Mouse (Mus musculus) hindbrain, embryonic 16.5 days (tissue): ENCODE measurements around the gene Dmrt1. TPM values are rescaled to one million over a fixed set of nuclear protein-coding genes. Genes with fewer than 3 reads are reported as not detected.

Experiments used
- ATAC-seq: fragments of 200-750 bp; cut with Nextera tagmentation; 2 replicates; pipeline ENCODE4 v1.8.0; 2017; ENCODE audit warnings: moderate TSS enrichment, moderate library complexity
- H3K27ac ChIP-seq: fragments of 300-500 bp; sonication (generic); 2 replicates; pipeline ENCODE4 v1.5.1; 2014; ENCODE audit warnings: low read depth, mild to moderate bottlenecking, control low read depth, low read length, moderate library complexity
- H3K27me3 ChIP-seq: fragments of 300-500 bp; sonication (generic); replicated peaks from 2 replicates; pipeline ENCODE4 v1.6.1; 2014; ENCODE audit warnings: low read length; ENCODE audit not compliant: control insufficient read depth, insufficient read depth
- H3K36me3 ChIP-seq: fragments of 300-500 bp; sonication (generic); 2 replicates; pipeline ENCODE4 v1.6.1; 2014; ENCODE audit warnings: mild to moderate bottlenecking, low read length, moderate library complexity, mixed read lengths; ENCODE audit not compliant: control insufficient read depth, insufficient read depth
- H3K4me1 ChIP-seq: fragments of 300-500 bp; sonication (generic); 2 replicates; pipeline ENCODE4 v1.6.1; 2014; ENCODE audit warnings: low read depth, low read length; ENCODE audit not compliant: control insufficient read depth, insufficient read depth
- H3K4me2 ChIP-seq: fragments of 300-500 bp; sonication (generic); 2 replicates; pipeline ENCODE4 v1.6.1; 2014; ENCODE audit warnings: mild to moderate bottlenecking, low read length, control low read depth, moderate library complexity
- H3K4me3 ChIP-seq: fragments of 300-500 bp; sonication (generic); 2 replicates; pipeline ENCODE4 v1.5.1; 2014; ENCODE audit warnings: mild to moderate bottlenecking, low read length, control low read depth, moderate library complexity
- H3K9ac ChIP-seq: fragments of 300-500 bp; sonication (generic); 2 replicates; pipeline ENCODE4 v1.6.1; 2014; ENCODE audit warnings: low read depth, mild to moderate bottlenecking, control low read depth, low read length, moderate library complexity
- H3K9me3 ChIP-seq: fragments of 300-500 bp; sonication (generic); 2 replicates; pipeline ENCODE4 v1.6.1; 2014; ENCODE audit warnings: mild to moderate bottlenecking, low read length, moderate library complexity; ENCODE audit not compliant: control insufficient read depth
- WGBS: fragments of 180-500 bp; shearing (Covaris S2); extraction: QIAGEN DNeasy Blood & Tissue Kit; methylation state at CpG from one replicate; pipeline ENCODE4 v1.1.7; 2014; 5-methylcytosine and 5-hydroxymethylcytosine counted together
- polyA plus RNA-seq: library from polyadenylated mRNA; unstranded; fragments of >200 nt; fragmentation: Nextera tagmentation; extraction: Ambion mirVana; gene quantifications from 2 replicates; pipeline ENCODE4 v1.2.1, GENCODE M21; 2015

The Dmrt1 gene
- polyA plus RNA-seq, 1 experiment from 2014 or later: not detected

GRCm38 (mm10) chr19:25489546-25489945 lies 15.9 kb upstream of the Dmrt1 start:
- Histone ChIP-seq H3K4me3 (no peak overlapping the region), H3K4me2 (no peak overlapping the region), H3K9me3 (no peaks in the 10 kb centered on the region), H3K9ac (no peak overlapping the region), H3K36me3 (no peaks in the 10 kb centered on the region), H3K4me1 (no peaks in the 10 kb centered on the region), H3K27me3 (peaks cover 7% of the 10 kb centered on the region; the same call in 1 of the 2 replicates), H3K27ac (no peak overlapping the region)
- ATAC-seq: no peak
- 38% methylated on average over 2 of the region's 2 CpGs for WGBS

- H3K9ac ChIP-seq: no peak overlapping the region
- no peak overlapping the region for H3K4me2 ChIP-seq
- H3K36me3 ChIP-seq: no peaks in the 10 kb centered on the region
- WGBS: 79% methylated on average over 6 of the region's 6 CpGs
- no peaks in the 10 kb centered on the region for H3K9me3 ChIP-seq
- no peak for ATAC-seq
- H3K27ac ChIP-seq: no peak overlapping the region
- H3K4me3 ChIP-seq: no peak overlapping the region
- no peaks in the 10 kb centered on the region; the same call in 1 of the 2 replicates for H3K27me3 ChIP-seq
- no peaks in the 10 kb centered on the region for H3K4me1 ChIP-seq
These were observed 8.0 kb upstream of the Dmrt1 start for GRCm38 (mm10) chr19:25497434-25497833.

GRCm38 (mm10) chr19:25504878-25505277 lies 540 bp upstream of the Dmrt1 start:
- Histone ChIP-seq H3K9me3 (no peaks in the 10 kb centered on the region), H3K27ac (no peak overlapping the region), H3K4me1 (peaks cover 14% of the 10 kb centered on the region), H3K36me3 (no peaks in the 10 kb centered on the region), H3K9ac (no peak overlapping the region), H3K27me3 (peaks cover 48% of the 10 kb centered on the region), H3K4me3 (no peak overlapping the region), H3K4me2 (no peak overlapping the region)
- 35% methylated on average over 10 of the region's 10 CpGs for WGBS
- ATAC-seq: no peak

GRCm38 (mm10) chr19:25506616-25507015 lies 1.2 kb downstream of the Dmrt1 start:
- Histone ChIP-seq H3K4me2 (peak overlapping the region; percentile 38), H3K9ac (no peak overlapping the region), H3K4me1 (peaks cover 14% of the 10 kb centered on the region), H3K36me3 (no peaks in the 10 kb centered on the region), H3K4me3 (peak overlapping the region; percentile 30), H3K27me3 (peaks cover 48% of the 10 kb centered on the region), H3K27ac (no peak overlapping the region), H3K9me3 (no peaks in the 10 kb centered on the region)
- 3% methylated on average over 23 of the region's 23 CpGs for WGBS
- ATAC-seq: no peak

- Histone ChIP-seq H3K27me3 (no peaks in the 10 kb centered on the region; the same call in none of the 2 replicates), H3K4me3 (no peak overlapping the region), H3K4me1 (no peaks in the 10 kb centered on the region), H3K27ac (no peak overlapping the region), H3K9ac (no peak overlapping the region), H3K4me2 (no peak overlapping the region), H3K9me3 (no peaks in the 10 kb centered on the region), H3K36me3 (no peaks in the 10 kb centered on the region)
- no peak for ATAC-seq
- WGBS: 30% methylated on average over 10 of the region's 12 CpGs
These were observed 9.6 kb downstream of the Dmrt1 start for GRCm38 (mm10) chr19:25514986-25515530.

- H3K27me3 ChIP-seq: no peaks in the 10 kb centered on the region
- H3K4me3 ChIP-seq: no peak overlapping the region
- no peaks in the 10 kb centered on the region for H3K4me1 ChIP-seq
- no peak overlapping the region for H3K27ac ChIP-seq
- no peak for ATAC-seq
- no peaks in the 10 kb centered on the region for H3K36me3 ChIP-seq
- no peak overlapping the region for H3K4me2 ChIP-seq
- no peak overlapping the region for H3K9ac ChIP-seq
- H3K9me3 ChIP-seq: no peaks in the 10 kb centered on the region
- 71% methylated on average over 6 of the region's 6 CpGs for WGBS
These were observed 18.7 kb downstream of the Dmrt1 start for GRCm38 (mm10) chr19:25524156-25524555.

- Histone ChIP-seq H3K4me3 (no peak overlapping the region), H3K27ac (no peak overlapping the region), H3K9me3 (no peaks in the 10 kb centered on the region), H3K4me2 (no peak overlapping the region), H3K36me3 (no peaks in the 10 kb centered on the region), H3K9ac (no peak overlapping the region), H3K4me1 (no peaks in the 10 kb centered on the region), H3K27me3 (no peaks in the 10 kb centered on the region)
- 98% methylated on average over 20 of the region's 20 CpGs for WGBS
- no peak for ATAC-seq
These were observed 20.3 kb downstream of the Dmrt1 start for GRCm38 (mm10) chr19:25525726-25526125.

GRCm38 (mm10) chr19:25529673-25530072 lies 24.3 kb downstream of the Dmrt1 start:
- Histone ChIP-seq H3K4me3 (no peak overlapping the region), H3K4me2 (no peak overlapping the region), H3K9ac (no peak overlapping the region), H3K36me3 (no peaks in the 10 kb centered on the region), H3K4me1 (no peaks in the 10 kb centered on the region), H3K9me3 (no peaks in the 10 kb centered on the region; the same call in 1 of the 2 replicates), H3K27ac (no peak overlapping the region), H3K27me3 (no peaks in the 10 kb centered on the region)
- WGBS: 67% methylated on average over 12 of the region's 12 CpGs
- no peak for ATAC-seq

GRCm38 (mm10) chr19:25545714-25546340 lies 40.4 kb downstream of the Dmrt1 start:
- Histone ChIP-seq H3K36me3 (no peaks in the 10 kb centered on the region), H3K4me3 (no peak overlapping the region), H3K9me3 (no peaks in the 10 kb centered on the region), H3K27ac (no peak overlapping the region), H3K27me3 (no peaks in the 10 kb centered on the region; the same call in 1 of the 2 replicates), H3K4me1 (no peaks in the 10 kb centered on the region), H3K9ac (peak overlapping the region; percentile 33; the same call in 1 of the 2 replicates), H3K4me2 (no peak overlapping the region)
- 34% methylated on average over 13 of the region's 13 CpGs for WGBS
- peak; percentile 65 for ATAC-seq
